Mouse (Mus musculus) G1E-ER4 (cell line): ENCODE results near the gene Tarsl2. TPM values are rescaled to one million over a fixed set of nuclear protein-coding genes. Genes with fewer than 3 reads are reported as not detected.

Source experiments
- GATA1 ChIP-seq: IDR thresholded peaks from one replicate; pipeline ENCODE4 v1.8.0; 2012; ENCODE audit warnings: low read length, inconsistent platforms
- polyA plus RNA-seq: library from polyadenylated mRNA; stranded (reverse); fragments of >175 nt; gene quantifications from 2 replicates; pipeline ENCODE4 v1.2.3, GENCODE M21; 2012

Gene Tarsl2
- polyA plus RNA-seq, 1 experiment = 58.7 TPM

DNA sequence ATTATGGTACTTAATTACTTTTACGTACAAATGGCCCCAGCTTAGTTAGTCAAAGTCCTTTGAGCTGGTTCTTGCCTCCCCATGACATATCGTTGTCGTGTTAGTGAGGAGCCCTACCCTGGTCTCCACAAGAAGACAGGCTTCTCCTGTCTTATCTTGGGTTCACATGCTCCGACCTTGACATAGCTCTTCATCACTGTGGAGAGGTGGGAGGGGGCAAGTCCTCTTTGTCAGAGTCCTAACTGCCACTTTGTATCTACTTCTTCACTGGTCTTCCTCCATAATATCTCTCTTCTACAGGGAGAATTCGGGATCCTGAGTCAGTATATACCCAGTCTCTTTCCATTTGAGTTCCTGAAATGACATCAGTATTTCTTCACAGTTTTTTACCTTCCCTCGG, 4.0 kb upstream of the Tarsl2 start:
- peak; percentile 58 for TF ChIP-seq GATA1

DNA sequence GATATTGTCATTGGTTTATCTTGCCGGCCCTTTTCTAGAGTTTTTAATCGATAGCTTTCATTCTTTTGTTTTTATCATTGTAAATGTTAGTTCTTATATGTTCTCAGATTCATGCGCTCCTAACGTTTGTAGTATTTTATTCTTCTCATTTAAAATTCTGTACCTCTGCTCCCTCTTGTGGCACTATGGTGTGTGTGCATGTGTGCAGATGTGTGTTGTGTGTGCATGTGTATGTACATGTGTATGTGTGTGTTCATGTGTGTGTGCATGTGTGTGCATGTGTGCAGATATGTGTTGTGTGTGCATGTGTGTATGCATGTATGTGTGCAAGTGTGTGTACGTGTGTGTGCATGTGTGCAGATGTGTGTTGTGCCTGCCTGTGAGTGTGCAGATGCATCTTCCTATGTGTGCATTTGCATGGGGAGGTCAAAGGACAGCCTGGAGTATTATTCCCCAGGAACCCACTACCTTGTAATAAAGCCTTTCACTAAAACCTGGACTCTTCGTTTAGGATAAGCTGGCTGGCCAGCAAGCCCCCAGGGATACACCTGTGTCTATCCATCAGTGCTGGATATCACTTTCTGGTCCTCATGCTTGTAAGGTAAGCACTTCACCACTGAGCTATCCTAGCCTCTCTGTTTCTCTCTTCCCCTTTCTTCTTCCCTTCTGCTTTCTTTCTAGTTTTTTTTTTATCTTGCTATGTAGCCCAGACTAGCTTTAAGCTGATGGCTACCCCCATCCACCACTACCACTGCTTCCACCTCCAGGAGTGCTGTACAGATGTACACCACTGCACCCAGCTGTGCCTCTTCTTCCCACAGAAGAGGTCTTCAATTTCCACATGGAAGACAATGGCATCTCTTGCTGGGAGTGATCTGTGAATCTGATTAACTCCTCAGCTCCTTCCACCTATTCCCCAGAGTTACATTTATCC, 2.1 kb upstream of the Tarsl2 start:
- TF ChIP-seq GATA1 = no peak

DNA sequence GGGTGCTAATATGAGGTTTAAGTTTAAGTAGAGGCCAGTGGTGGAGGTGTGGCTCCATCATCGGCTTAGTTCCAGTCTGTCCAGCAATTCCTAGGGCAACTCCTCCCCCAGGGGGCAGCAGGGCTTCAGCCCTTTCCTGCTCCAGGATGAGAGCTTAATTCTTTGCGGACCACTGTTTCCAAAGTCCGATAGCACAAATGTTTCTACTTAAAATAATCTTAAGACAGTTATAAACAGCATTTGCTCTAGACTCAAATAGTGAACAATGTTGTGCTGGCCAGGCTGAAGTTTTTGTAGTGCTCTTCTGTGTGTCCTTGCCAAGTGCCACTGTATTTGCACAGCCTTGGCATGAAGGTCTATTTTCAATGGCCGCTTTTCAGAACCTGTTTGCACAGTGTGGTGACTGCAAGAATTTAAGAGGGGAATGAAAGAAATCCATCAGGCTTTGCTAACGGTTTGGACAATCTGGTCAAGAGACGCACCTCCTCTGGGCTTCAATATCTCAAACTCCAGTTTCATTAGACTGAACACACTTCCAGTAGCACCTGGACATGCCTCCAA, 757 bp upstream of the Tarsl2 start:
- TF ChIP-seq GATA1 = no peak

DNA sequence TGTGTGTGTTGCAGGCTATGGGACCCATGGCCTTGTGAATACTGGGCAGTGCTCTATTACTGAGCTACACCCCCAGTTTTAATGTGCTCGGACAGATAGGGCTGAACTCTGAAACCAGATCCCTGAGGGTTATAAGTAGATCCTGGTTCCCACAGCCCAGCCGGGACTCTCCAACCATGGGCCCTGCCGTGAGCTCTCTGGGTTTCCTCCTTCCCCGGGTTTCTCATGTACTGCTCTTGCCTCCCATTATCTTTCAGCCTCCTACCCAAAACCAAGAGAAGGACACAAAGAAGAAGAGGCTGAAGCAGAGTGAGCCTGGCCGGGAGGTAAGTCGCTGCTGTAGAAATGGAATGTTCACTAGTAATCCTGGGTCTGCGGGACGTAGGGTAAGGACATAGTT, 1.3 kb downstream of the Tarsl2 start:
- no peak for TF ChIP-seq GATA1

DNA sequence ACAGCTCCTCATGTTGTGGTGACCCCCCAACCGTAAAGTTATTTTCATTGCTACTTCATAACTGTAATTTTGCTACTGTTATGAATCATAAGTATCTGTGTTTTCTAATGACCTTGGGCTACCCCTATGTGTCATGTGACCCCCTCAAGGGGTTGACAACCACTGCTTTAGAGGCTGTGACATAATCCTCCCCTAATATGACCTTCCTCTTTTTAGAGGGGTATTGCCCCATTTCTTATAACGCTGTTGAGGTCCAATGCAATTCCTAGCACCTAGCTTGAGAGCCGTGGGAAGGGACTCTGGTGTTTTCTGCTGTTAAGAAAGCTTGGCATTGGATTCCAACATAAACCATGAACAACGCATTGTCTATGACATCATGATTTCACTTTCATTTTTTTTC, 6.0 kb downstream of the Tarsl2 start:
- no peak for TF ChIP-seq GATA1

DNA sequence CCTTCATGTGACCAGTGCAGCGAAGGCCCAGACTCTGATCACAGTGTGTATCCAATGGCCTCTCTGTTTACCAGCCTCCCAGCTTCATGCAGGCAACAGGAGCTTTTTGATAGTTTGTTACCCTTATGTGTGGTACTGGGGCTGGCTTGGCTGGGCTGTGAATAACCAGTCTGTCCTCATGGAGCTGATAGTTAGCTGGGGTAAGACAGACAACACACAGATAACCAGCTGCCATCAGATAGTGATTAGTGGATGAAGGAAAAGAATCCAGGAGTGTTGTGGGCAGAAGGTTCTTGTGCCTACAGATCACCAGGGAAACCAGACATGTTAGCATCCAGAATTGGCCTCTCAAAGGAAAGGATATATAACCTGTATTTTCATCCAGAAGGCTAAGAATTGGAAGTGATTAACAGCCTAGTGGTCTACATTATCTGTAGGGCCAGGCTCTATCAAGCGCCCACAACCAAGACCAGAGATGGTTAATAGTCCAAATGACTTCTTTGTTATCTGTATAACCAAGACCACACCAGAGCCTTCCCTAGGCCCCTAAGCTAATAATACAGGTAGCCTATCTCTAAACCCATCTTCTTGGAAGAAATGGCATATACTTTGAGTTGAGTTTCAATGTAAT, 12.9 kb downstream of the Tarsl2 start:
- peak; percentile 60 for TF ChIP-seq GATA1

DNA sequence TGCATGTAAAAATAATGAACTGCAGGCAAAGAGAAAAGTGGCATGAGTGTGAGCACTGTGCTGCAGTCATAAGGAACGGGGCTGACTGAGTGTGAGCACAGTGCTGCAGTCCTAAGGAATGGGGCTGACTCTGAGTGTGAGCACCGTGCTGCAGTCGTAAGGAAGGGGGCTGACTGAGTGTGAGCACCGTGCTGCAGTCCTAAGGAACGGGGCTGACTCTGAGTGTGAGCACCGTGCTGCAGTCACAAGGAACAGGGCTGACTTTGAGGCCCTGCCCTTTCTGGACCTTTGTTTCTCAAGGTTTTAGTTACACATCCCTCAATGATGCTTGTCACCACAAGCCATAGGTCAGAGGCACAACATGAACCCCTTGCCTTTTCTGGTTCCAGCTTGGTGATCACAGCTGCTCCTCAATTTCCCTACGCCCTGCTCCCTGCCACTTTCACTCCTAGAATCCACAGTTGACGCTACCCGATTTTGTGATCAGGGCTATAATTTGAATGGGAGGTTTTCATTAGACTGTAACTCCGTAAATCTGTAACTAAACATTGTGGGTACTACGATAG, 18.6 kb downstream of the Tarsl2 start:
- no peak for TF ChIP-seq GATA1

DNA sequence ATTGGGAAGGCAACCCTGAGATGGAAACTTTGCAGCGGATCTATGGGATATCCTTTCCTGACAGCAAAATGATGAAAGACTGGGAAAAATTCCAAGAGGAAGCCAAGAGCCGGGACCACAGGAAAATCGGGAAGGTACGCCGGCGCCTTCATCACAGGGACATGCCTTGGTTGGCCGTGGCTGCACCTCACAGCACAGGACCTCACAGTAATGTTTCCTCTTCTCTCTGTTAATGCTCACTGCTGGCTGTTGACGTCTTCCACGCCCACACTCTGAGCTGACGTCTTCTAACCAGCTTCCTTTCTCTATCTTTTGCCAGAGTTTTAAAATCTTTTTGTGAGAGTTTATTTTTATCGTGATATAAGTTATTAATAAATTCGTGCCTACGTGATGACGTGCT, 19.2 kb downstream of the Tarsl2 start:
- no peak for TF ChIP-seq GATA1

DNA sequence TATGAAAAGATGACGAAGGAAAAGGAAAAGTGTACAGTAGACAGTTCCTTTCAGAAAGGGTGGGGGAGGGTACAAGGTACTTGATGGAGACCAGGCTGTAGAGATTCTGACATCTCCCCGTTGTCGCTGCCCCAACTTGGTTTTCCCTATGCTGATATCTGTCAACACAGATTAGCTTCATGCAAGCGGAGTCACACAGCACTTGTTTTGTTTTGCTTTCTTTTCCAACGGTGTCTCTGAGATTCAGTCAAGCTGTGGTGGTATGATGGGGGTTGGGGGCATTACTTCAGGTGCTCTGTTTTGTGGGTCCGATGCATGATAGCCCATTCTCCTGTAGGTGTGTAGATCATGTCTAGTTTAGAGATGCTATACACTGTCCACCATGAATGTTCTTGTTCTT, 22.8 kb downstream of the Tarsl2 start:
- TF ChIP-seq GATA1 = no peak

DNA sequence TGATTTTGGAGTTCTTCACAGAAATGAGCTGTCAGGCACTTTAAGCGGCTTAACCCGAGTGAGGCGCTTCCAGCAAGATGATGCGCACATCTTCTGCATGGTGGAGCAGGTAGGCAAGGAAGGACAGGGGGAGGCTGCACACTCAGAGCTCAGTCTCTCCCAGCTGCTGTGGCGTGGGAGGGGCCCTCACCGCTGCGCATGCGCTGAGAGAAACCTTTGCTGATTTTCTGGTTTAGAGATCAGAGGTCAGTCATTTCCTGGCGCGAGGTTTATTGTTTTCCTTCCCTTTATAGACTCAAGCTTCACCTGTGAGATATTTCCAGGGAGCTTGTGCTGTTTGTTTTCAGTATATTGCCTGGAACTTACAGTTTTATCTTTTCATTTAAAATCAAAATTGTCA, 33.4 kb downstream of the Tarsl2 start:
- no peak for TF ChIP-seq GATA1

DNA sequence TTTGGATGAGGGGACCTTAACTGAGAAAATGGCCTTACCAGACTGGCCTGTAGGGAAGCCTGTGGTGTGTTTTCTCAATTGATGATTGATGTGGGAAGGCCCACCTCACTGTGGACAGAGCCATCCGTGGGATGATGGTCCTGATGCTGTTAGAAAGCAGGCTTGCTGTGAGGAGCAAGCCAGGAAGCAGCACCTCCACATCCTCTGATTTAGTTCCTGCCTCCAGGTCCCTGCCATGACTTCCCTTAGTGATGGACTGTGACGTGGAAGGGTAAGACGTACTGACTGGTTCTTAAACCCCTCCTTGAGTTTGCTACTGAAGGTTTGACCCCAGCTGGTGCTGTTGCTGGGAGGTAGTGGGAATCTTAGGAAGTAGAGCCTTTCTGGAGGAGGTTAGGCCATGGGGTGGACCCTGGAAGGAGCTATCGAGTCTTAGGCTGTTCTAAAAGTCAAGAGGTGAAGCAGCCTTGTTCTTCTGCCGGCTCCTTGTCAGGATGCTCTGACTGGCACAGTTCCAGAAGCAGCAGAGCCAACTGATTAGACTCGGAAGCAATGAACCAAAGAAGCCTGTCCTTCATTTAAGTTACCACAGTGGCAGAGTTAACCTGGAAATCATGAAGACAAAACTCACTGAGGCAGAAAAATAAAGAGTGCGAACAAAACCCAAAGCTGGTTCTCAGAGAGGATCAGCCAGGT, 34.4 kb downstream of the Tarsl2 start:
- TF ChIP-seq GATA1 = no peak

DNA sequence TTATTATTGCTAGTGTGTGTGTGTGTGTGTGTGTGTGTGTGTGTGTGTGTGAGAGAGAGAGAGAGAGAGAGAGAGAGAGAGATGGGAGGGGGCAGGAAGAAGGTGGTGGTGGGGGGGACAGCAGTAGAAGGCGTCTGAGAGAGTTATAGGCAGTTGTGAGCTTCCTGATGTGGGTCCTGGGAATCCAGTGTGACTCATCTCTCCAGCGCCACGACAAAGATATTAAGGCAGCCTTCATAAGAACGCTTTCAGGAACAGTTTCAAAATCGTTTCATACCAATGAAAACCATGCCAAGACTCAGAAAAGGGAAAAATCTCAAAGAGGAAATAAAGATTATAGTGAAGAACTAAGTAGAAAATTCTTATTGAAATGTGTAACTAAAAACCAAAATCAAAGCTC, 36.5 kb downstream of the Tarsl2 start:
- no peak for TF ChIP-seq GATA1

DNA sequence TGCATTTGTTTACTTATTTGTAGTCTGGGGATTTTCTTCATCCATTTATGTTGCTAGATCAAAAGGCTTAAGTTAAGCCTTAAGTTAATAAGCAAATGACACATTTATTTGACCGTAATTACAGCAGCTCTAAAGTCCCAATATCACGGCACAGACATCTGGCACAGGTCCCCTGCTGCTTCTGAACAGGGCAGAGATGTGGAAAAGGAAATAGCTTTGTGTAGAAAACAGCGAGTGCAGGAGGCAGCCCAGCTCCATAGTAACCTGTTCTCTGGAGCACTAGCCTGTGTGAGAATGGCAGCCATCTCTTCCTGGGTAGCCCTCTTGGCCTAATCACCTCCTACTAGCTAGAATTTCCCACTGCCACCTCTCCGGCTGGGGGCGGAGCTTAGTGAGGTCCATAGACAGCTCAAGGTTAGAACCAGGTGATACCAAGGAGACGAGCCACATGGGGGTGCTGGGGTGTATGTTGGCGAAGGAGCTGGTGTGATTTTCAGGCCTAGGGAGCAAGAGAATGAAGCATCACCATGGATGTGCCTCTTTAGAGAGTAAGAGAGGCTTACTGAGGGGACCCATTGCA, 39.6 kb downstream of the Tarsl2 start:
- TF ChIP-seq GATA1 = no peak

DNA sequence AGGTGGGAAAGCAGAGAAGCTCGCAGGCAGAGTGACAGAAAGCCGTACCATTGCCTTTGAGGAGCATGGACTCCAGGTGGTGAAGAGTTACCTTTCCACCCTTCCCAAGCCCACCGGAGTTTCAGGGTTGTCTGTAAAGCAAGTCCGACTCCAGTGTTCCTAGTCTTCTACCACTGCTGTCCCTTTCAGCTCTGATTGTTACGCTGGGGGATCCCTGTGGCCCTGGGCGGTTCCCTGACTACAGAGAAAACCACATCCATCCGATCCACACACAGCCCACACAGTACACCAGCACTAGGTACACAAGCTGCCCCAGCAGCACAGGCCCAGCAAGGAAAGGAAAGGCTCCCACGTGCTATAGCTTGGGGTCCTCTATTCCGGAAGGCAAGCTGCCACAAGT, 42.0 kb downstream of the Tarsl2 start:
- no peak for TF ChIP-seq GATA1

DNA sequence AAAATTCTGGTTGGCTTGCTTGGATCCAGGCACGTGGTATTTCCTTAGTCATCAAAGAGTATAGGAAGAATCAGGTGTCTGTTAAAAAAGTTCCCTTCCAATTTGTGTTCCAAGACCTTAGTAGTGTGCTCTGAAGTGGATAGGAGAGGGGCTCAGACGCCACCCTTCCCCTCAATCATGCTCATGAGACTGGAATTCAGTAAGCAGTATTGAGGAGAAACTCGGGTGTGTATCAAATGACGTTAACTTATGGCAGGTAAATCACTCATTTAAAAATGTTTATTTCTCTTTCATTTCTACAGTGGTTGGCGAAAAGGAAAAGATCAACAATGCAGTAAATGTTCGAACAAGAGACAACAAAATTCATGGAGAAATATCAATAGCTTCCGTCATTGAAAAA, 46.2 kb downstream of the Tarsl2 start, which contains the start of gene Tm2d3:
TSS of gene Tm2d3 (plus strand) at position 301 of the 400 bp plus-strand sequence.
- no peak for TF ChIP-seq GATA1
